Mouse (Mus musculus) testis, postnatal 14 days (tissue): ENCODE measurements around the gene Tmem240.
"Not testable (repeated sequence)": the region's sequence is repeated elsewhere in the genome, so short reads cannot be mapped to it uniquely, and the experiment has no call there.

Source experiments
- DNase-seq: peaks from one replicate; pipeline ENCODE4 v3.0.0; 2021; ENCODE audit warnings: low spot score

The Tmem240 gene

GRCm38 (mm10) chr4:155770626-155771025 is 36.0 kb downstream of the Tmem240 start:
- DNase-seq: no peak

- no peak for DNase-seq
Measured at GRCm38 (mm10) chr4:155771706-155772105, 37.1 kb downstream of the Tmem240 start.

GRCm38 (mm10) chr4:155772786-155773185 is 38.2 kb downstream of the Tmem240 start:
- no peak for DNase-seq

- DNase-seq: no peak
Measured at GRCm38 (mm10) chr4:155773335-155774078, 38.9 kb downstream of the Tmem240 start.

GRCm38 (mm10) chr4:155774280-155774754 is 39.7 kb downstream of the Tmem240 start, which contains the start of gene Vwa1:
Gene Vwa1, minus strand, starts transcription at chr4:155774698.
- peak; percentile 85 for DNase-seq

GRCm38 (mm10) chr4:155774971-155775740 is 40.6 kb downstream of the Tmem240 start:
- peak; percentile 86 for DNase-seq

- DNase-seq: peak; percentile 72
Measured at GRCm38 (mm10) chr4:155775855-155776254, 41.3 kb downstream of the Tmem240 start.

- DNase-seq: no peak
Measured at GRCm38 (mm10) chr4:155776704-155777335, 42.2 kb downstream of the Tmem240 start.

- no peak for DNase-seq
Measured at GRCm38 (mm10) chr4:155777816-155778215, 43.2 kb downstream of the Tmem240 start.

- DNase-seq: no peak
Measured at GRCm38 (mm10) chr4:155779498-155779897, 44.9 kb downstream of the Tmem240 start.

- peak; percentile 67 for DNase-seq
Measured at GRCm38 (mm10) chr4:155780895-155781294, 46.3 kb downstream of the Tmem240 start.

GRCm38 (mm10) chr4:155783486-155784080 is 49.0 kb downstream of the Tmem240 start:
- no peak for DNase-seq

GRCm38 (mm10) chr4:155784081-155784701 is 49.6 kb downstream of the Tmem240 start:
- DNase-seq: peak; percentile 68

- DNase-seq: no peak
Measured at GRCm38 (mm10) chr4:155785246-155785645, 50.6 kb downstream of the Tmem240 start.

GRCm38 (mm10) chr4:155785819-155786218 is 51.2 kb downstream of the Tmem240 start, which contains the start of gene Tmem88b:
Gene Tmem88b, minus strand, starts transcription at chr4:155785874.
- no peak for DNase-seq

- DNase-seq: no peak
Measured at GRCm38 (mm10) chr4:155788300-155788699, 53.7 kb downstream of the Tmem240 start.

GRCm38 (mm10) chr4:155788833-155789232 is 54.2 kb downstream of the Tmem240 start:
- DNase-seq: not testable (repeated sequence)

- DNase-seq: no peak
Measured at GRCm38 (mm10) chr4:155790021-155790489, 55.5 kb downstream of the Tmem240 start, which contains the start of gene Ankrd65. Gene Ankrd65, plus strand, starts transcription at chr4:155790439.
